Comparison of ENCODE assay signal across 12 mouse cellular contexts in the genomic region with DNA sequence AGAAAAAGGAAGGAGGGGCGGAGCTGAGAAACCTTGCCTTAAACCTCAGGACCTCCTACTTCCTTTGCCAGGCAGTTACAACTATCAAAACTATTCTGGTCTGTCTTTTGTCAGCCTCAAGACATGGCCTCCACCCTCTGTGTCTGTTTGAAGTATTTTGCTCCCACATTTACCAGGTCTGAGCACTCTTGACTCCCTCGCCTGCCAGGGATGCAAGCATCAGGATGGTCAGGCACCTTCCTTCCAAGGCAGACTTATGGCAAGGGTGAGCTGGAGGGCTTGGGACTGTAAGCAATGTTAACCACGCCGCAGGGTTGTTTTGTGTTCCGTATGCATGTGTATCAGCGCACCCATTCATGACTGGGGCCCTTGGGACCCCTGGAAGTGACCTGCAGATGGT. TPM values are rescaled to one million over a fixed set of nuclear protein-coding genes. Genes with fewer than 3 reads are reported as not detected.
DNase-seq lines count a peak whose midpoint lies in the region; ATAC-seq lines count a peak whose summit lies in the region.
"Had no signal": no experiment of that assay in that cellular context is flagged by ENCODE, and none has a peak within 500 bp of the region (broad histone marks: within the 10 kb centered on the region; RNA-seq: fewer than 3 reads in every experiment).

No protein-coding gene starts in this region.

- H3K27ac ChIP-seq in forebrain, embryonic 11.5 days (ENCODE audit: low read depth, low read length), result no peak overlapping the region
- H3K27ac ChIP-seq: forebrain, embryonic 12.5 days; limb, embryonic 10.5 days; midbrain, embryonic 15.5 days had no signal

- no peak overlapping the region for H3K9ac ChIP-seq in forebrain, embryonic 11.5 days (ENCODE audit: low read length)
- H3K9ac ChIP-seq: forebrain, embryonic 12.5 days; midbrain, embryonic 15.5 days had no signal

- H3K4me3 ChIP-seq in forebrain, embryonic 11.5 days (ENCODE audit: low read depth, low read length), result no peak overlapping the region
- H3K4me3 ChIP-seq: forebrain, embryonic 12.5 days; midbrain, embryonic 15.5 days had no signal

- no peaks in the 10 kb centered on the region for H3K9me3 ChIP-seq in forebrain, embryonic 11.5 days (ENCODE audit: control insufficient read depth, low read length)
- H3K9me3 ChIP-seq: forebrain, embryonic 12.5 days; limb, embryonic 10.5 days; midbrain, embryonic 15.5 days had no signal

- no peak overlapping the region for H3K4me2 ChIP-seq in forebrain, embryonic 11.5 days (ENCODE audit: low read depth, low read length, severe bottlenecking)
- H3K4me2 ChIP-seq: forebrain, embryonic 12.5 days; midbrain, embryonic 15.5 days had no signal

- DNase-seq in heart, adult 11 months, result peak; percentile 88
- DNase-seq in heart, adult 9 months (ENCODE audit: low spot score in 2 of 2), result no peak
- DNase-seq in 3T3-L1 (ENCODE audit: low read depth, low spot score), result peak; percentile 51
- DNase-seq in forebrain, embryonic 11.5 days (ENCODE audit: low spot score), result no peak
- DNase-seq in gastrocnemius, postnatal 25 days, result no peak
- DNase-seq in adrenal gland, adult 18-20 months (ENCODE audit: low spot score in 2 of 2), result no peak
- DNase-seq: cerebellum, postnatal 14 days had no signal

- H3K27me3 ChIP-seq in forebrain, embryonic 11.5 days (ENCODE audit: control insufficient read depth, insufficient read depth, low read length), result peaks cover 2% of the 10 kb centered on the region; the same call in 1 of the 2 replicates

- 81% methylated on average over 6 of the region's 6 CpGs for WGBS in forebrain, embryonic 11.5 days

- peaks cover 5% of the 10 kb centered on the region; the same call in 1 of the 2 replicates for H3K4me1 ChIP-seq in forebrain, embryonic 11.5 days (replicated peaks; ENCODE audit: control insufficient read depth, insufficient read depth, low read length)

- no peaks in the 10 kb centered on the region for H3K36me3 ChIP-seq in forebrain, embryonic 11.5 days (ENCODE audit: control insufficient read depth, insufficient read depth, low read length)
- H3K36me3 ChIP-seq: midbrain, embryonic 15.5 days had no signal

- ATAC-seq in granulocyte monocyte progenitor cell, adult 5-6 weeks (replicated peaks; ENCODE audit: poor library complexity, severe bottlenecking), result peak; percentile 20; the same call in 1 of the 2 replicates
- 0 out of 2 replicates have a peak, but pooled peaks have one; percentile 22 for ATAC-seq in megakaryocyte, adult 5-6 weeks (ENCODE audit: poor library complexity, severe bottlenecking)
- ATAC-seq in forebrain, embryonic 11.5 days (replicated peaks; ENCODE audit: low FRiP score), result no peak
- ATAC-seq: midbrain, embryonic 15.5 days had no signal

RNA-seq across cellular contexts. Expression of gene Fnbp1, which starts 1.5 kb away (rescaled TPM):
- total RNA-seq in granulocyte monocyte progenitor cell, adult 5-6 weeks (2014; fragmentation: Nextera tagmentation), result 57.0 and 64.0 TPM in 2 replicates
- total RNA-seq in granulocyte monocyte progenitor cell, adult 5-6 weeks (2017), result 24.3 and 47.2 TPM in 2 replicates
- 62.0 and 64.1 TPM in 2 replicates for total RNA-seq in megakaryocyte, adult 5-6 weeks (2015)
- 39.0 and 48.7 TPM in 2 replicates for total RNA-seq in megakaryocyte, adult 5-6 weeks (2017)
- 15.9 and 17.3 TPM in 2 replicates for polyA plus RNA-seq in forebrain, embryonic 11.5 days (2014; fragmentation: Nextera tagmentation; extraction: Ambion mirVana)
- 10 to 100 TPM; 10.1 to 10.9 TPM for total RNA-seq in gastrocnemius, postnatal 25 days (2021)
- 10 to 100 TPM; 54.8 to 63.6 TPM for total RNA-seq in adrenal gland, adult 18-20 months (2021)

RNA-seq across cellular contexts. Expression of gene Gpr107, which starts 8.8 kb away (rescaled TPM):
- 12.8 and 13.5 TPM in 2 replicates for total RNA-seq in granulocyte monocyte progenitor cell, adult 5-6 weeks (2014; fragmentation: Nextera tagmentation)
- total RNA-seq in granulocyte monocyte progenitor cell, adult 5-6 weeks (2017), result 16.4 and 16.9 TPM in 2 replicates
- 22.1 and 22.2 TPM in 2 replicates for total RNA-seq in megakaryocyte, adult 5-6 weeks (2015)
- 29.2 and 32.1 TPM in 2 replicates for total RNA-seq in megakaryocyte, adult 5-6 weeks (2017)
- 30.7 and 32.2 TPM in 2 replicates for polyA plus RNA-seq in forebrain, embryonic 11.5 days (2014; fragmentation: Nextera tagmentation; extraction: Ambion mirVana)
- total RNA-seq in gastrocnemius, postnatal 25 days (2021), result 10 to 100 TPM; 24.1 to 24.8 TPM
- total RNA-seq in adrenal gland, adult 18-20 months (2021), result 10 to 100 TPM; 52.7 to 60.2 TPM

Comparison
In these comparisons a context has a peak if more than half of its experiments do, and no peak if none do; other contexts are left out.
1. DNase-seq: peak in heart, adult 11 months (single experiment) and 3T3-L1 (single experiment); none in heart, adult 9 months (0 of 2), forebrain, embryonic 11.5 days (single experiment), gastrocnemius, postnatal 25 days (single experiment) and adrenal gland, adult 18-20 months (0 of 2).